Mouse (Mus musculus) MEL (cell line): Measurements from ENCODE around the gene Sema3f.

ENCODE experiments used
- CTCF ChIP-seq, 3 experiments: IDR thresholded peaks in 2 of 3; conservative IDR thresholded peaks in 1 of 3; 2 replicates each; pipeline ENCODE4 v1.5.1; 2011 to 2012; ENCODE audit warnings: low read length in 3 of 3, low read depth in 2 of 3, mild to moderate bottlenecking in 2 of 3, improper control_type of control experiment in 1 of 3, inconsistent platforms in 1 of 3, mixed read lengths in 1 of 3, moderate library complexity in 1 of 3; ENCODE audit not compliant: control insufficient read depth in 1 of 3, insufficient read depth in 1 of 3, poor library complexity in 1 of 3, severe bottlenecking in 1 of 3
- GABPA ChIP-seq: IDR thresholded peaks from 2 replicates; pipeline ENCODE4 v1.6.1; 2012; ENCODE audit warnings: low read depth, mild to moderate bottlenecking, inconsistent platforms, low read length, improper control_type of control experiment, moderate library complexity
- MAFK ChIP-seq: IDR thresholded peaks from 2 replicates; pipeline ENCODE4 v1.6.1; 2011; ENCODE audit warnings: low read depth, mild to moderate bottlenecking, low read length, improper control_type of control experiment, borderline replicate concordance
- RCOR1 ChIP-seq: IDR thresholded peaks from 2 replicates; pipeline ENCODE4 v1.6.1; 2012; ENCODE audit warnings: low read depth, mild to moderate bottlenecking, inconsistent platforms, low read length, improper control_type of control experiment
- USF1 ChIP-seq: IDR thresholded peaks from 2 replicates; pipeline ENCODE4 v1.6.1; 2014; ENCODE audit warnings: low read depth, mild to moderate bottlenecking, inconsistent platforms, low read length, improper control_type of control experiment, moderate library complexity

GRCm38 (mm10) chr9:107640257-107640772, 70.0 kb downstream of the Sema3f start:
- TF ChIP-seq MAFK (no peak), USF1 (no peak), CTCF (IDR thresholded peaks at IDR 0.05 in 2 of 3, conservative IDR thresholded peaks at IDR 0.05 in 1 of 3; ENCODE audit: control insufficient read depth in 1 of 3, insufficient read depth in 1 of 3, low read depth in 2 of 3, low read length in 3 of 3, poor library complexity in 1 of 3, severe bottlenecking in 1 of 3) (no peak), RCOR1 (no peak), GABPA (no peak)
